Mouse (Mus musculus) heart, embryonic 11.5 days (tissue): Measurements from ENCODE around the gene Prmt8. TPM values are rescaled to one million over a fixed set of nuclear protein-coding genes. Genes with fewer than 3 reads are reported as not detected.

Experiments used
- ATAC-seq: fragments of 200-750 bp; cut with Nextera tagmentation; replicated peaks from 2 replicates; pipeline ENCODE4 v1.8.0; 2017; ENCODE audit warnings: moderate library complexity; ENCODE audit not compliant: insufficient number of reproducible peaks, low FRiP score, low TSS enrichment
- H3K27ac ChIP-seq: fragments of 300-500 bp; sonication (generic); 2 replicates; pipeline ENCODE4 v1.5.1; 2014; ENCODE audit warnings: mild to moderate bottlenecking, low read depth, low read length
- H3K27me3 ChIP-seq: fragments of 300-500 bp; sonication (generic); 2 replicates; pipeline ENCODE4 v1.6.1; 2014; ENCODE audit warnings: mild to moderate bottlenecking, low read length, mixed read lengths; ENCODE audit not compliant: control insufficient read depth, insufficient read depth
- H3K36me3 ChIP-seq: fragments of 300-500 bp; sonication (generic); 2 replicates; pipeline ENCODE4 v1.6.1; 2014; ENCODE audit warnings: mild to moderate bottlenecking, low read length, moderate library complexity, mixed read lengths; ENCODE audit not compliant: control insufficient read depth, insufficient read depth
- H3K4me1 ChIP-seq: fragments of 300-500 bp; sonication (generic); 2 replicates; pipeline ENCODE4 v1.6.1; 2014; ENCODE audit warnings: low read length; ENCODE audit not compliant: control insufficient read depth, insufficient read depth
- H3K4me2 ChIP-seq: fragments of 300-500 bp; sonication (generic); 2 replicates; pipeline ENCODE4 v1.6.1; 2014; ENCODE audit warnings: mild to moderate bottlenecking, moderate library complexity
- H3K4me3 ChIP-seq: fragments of 300-500 bp; sonication (generic); 2 replicates; pipeline ENCODE4 v1.5.1; 2014; ENCODE audit warnings: low read depth, low read length
- H3K9ac ChIP-seq: fragments of 300-500 bp; sonication (generic); 2 replicates; pipeline ENCODE4 v1.6.1; 2014; ENCODE audit warnings: mild to moderate bottlenecking, low read depth, low read length, moderate library complexity
- H3K9me3 ChIP-seq: fragments of 300-500 bp; sonication (generic); replicated peaks from 2 replicates; pipeline ENCODE4 v1.6.1; 2016; ENCODE audit warnings: low read length; ENCODE audit not compliant: control insufficient read depth
- WGBS: fragments of 180-500 bp; shearing (Covaris S2); extraction: QIAGEN DNeasy Blood & Tissue Kit; methylation state at CpG from one replicate; pipeline ENCODE4 v1.1.7; 2014; ENCODE audit not compliant: insufficient replicate concordance; 5-methylcytosine and 5-hydroxymethylcytosine counted together
- polyA plus RNA-seq: library from polyadenylated mRNA; unstranded; fragments of >200 nt; fragmentation: Nextera tagmentation; extraction: Ambion mirVana; gene quantifications from 2 replicates; pipeline ENCODE4 v1.2.1, GENCODE M21; 2014

The Prmt8 gene
- polyA plus RNA-seq, 1 experiment from 2014 or later, result 1.4 TPM

GRCm38 (mm10) chr6:127687181-127687860 lies 82.0 kb downstream of the Prmt8 start:
- Histone ChIP-seq H3K4me3 (no peak overlapping the region), H3K9ac (no peak overlapping the region), H3K27me3 (peaks cover 3% of the 10 kb centered on the region; the same call in 1 of the 2 replicates), H3K4me1 (peaks cover 10% of the 10 kb centered on the region), H3K36me3 (no peaks in the 10 kb centered on the region), H3K27ac (no peak overlapping the region), H3K4me2 (no peak overlapping the region), H3K9me3 (no peaks in the 10 kb centered on the region)
- 48% methylated on average over 6 of the region's 6 CpGs for WGBS
- no peak for ATAC-seq

DNA sequence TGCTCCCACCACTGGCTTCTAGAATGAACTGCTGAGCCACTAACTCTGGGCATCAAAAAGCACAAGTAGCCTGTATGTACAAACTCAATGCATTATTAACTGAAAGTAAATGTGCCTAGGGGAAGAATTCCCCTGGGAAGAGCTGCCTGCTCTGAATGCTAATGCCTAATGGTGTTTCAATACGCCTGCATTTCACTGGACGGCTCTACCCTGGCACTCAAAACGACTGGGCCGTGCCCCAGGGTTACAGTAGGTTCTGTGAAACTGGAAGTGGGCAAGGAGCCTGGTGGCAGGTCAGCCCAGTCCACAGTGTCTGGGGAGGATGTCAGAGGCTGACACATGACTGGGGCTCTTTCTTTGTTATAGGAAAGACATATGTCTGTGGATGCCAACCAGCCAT lies 84.3 kb downstream of the Prmt8 start:
- H3K4me3 ChIP-seq, result no peak overlapping the region
- 0 out of 2 replicates have a peak, but pooled peaks cover 3% of the 10 kb centered on the region for H3K27me3 ChIP-seq
- no peaks in the 10 kb centered on the region for H3K36me3 ChIP-seq
- H3K4me1 ChIP-seq, result peaks cover 10% of the 10 kb centered on the region
- no peak for ATAC-seq
- no peak overlapping the region for H3K4me2 ChIP-seq
- no peak overlapping the region for H3K9ac ChIP-seq
- 87% methylated on average over 4 of the region's 4 CpGs for WGBS
- H3K9me3 ChIP-seq, result no peaks in the 10 kb centered on the region
- H3K27ac ChIP-seq, result no peak overlapping the region

DNA sequence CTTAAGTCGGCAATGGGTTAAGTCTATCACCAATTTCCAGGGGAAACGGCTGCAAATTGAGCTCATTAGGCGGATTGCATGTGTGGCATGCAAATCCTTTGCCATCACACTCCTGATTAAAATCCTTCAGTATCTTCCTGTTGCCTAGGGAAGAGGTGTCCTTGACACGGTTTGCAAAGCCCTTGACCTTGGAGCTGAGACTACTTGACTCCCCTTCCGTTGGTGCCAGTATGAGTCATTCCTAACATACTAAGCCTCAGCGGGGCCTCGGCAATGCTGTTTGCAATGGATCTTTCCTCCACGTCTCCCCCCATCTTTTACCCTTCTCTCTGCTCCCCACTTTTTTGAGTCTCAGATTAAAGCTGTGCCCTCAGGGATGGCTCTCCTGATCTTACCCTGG lies 85.7 kb downstream of the Prmt8 start:
- H3K36me3 ChIP-seq, result no peaks in the 10 kb centered on the region
- no peak overlapping the region for H3K27ac ChIP-seq
- no peaks in the 10 kb centered on the region for H3K9me3 ChIP-seq
- no peak for ATAC-seq
- H3K4me3 ChIP-seq, result no peak overlapping the region
- H3K9ac ChIP-seq, result no peak overlapping the region
- peaks cover 10% of the 10 kb centered on the region for H3K4me1 ChIP-seq
- WGBS, result 26% methylated on average over 8 of the region's 8 CpGs
- H3K27me3 ChIP-seq, result no peaks in the 10 kb centered on the region
- no peak overlapping the region for H3K4me2 ChIP-seq

GRCm38 (mm10) chr6:127680784-127681183 lies 88.5 kb downstream of the Prmt8 start:
- ATAC-seq, result no peak
- Histone ChIP-seq H3K27me3 (no peaks in the 10 kb centered on the region), H3K4me2 (no peak overlapping the region), H3K9me3 (no peaks in the 10 kb centered on the region), H3K9ac (no peak overlapping the region), H3K4me3 (no peak overlapping the region), H3K27ac (no peak overlapping the region), H3K36me3 (no peaks in the 10 kb centered on the region), H3K4me1 (peaks cover 8% of the 10 kb centered on the region)
- 87% methylated on average over 7 of the region's 7 CpGs for WGBS

DNA sequence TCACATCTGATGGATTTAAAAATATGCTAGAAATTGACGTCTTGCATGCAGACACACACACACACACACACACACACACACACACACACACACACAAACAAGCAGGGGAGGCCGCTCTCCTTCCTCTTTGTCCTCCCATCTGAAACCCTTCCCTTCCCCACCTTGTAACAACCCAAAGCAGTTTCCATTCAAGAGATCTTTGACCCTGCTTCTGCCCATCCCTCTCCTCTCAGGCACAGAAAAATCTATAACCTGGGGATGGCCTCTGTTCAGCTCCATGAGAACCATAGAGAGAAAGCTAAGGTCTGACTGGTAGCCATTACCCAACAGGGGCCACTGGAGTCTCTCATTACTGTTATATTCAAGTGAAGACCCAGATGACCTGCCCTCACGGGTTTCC lies 90.3 kb downstream of the Prmt8 start:
- Histone ChIP-seq H3K27ac (no peak overlapping the region), H3K9ac (no peak overlapping the region), H3K27me3 (no peaks in the 10 kb centered on the region), H3K4me3 (no peak overlapping the region), H3K9me3 (no peaks in the 10 kb centered on the region), H3K36me3 (no peaks in the 10 kb centered on the region), H3K4me2 (no peak overlapping the region), H3K4me1 (peaks cover 8% of the 10 kb centered on the region)
- no peak for ATAC-seq
- 84% methylated on average over 3 of the region's 3 CpGs for WGBS

GRCm38 (mm10) chr6:127678320-127678719 lies 91.0 kb downstream of the Prmt8 start:
- no peak overlapping the region for H3K4me3 ChIP-seq
- no peak overlapping the region for H3K9ac ChIP-seq
- H3K9me3 ChIP-seq, result no peaks in the 10 kb centered on the region
- WGBS, result 68% methylated on average over 9 of the region's 9 CpGs
- H3K4me1 ChIP-seq, result peaks cover 2% of the 10 kb centered on the region
- no peaks in the 10 kb centered on the region for H3K27me3 ChIP-seq
- no peaks in the 10 kb centered on the region for H3K36me3 ChIP-seq
- no peak overlapping the region for H3K27ac ChIP-seq
- no peak overlapping the region for H3K4me2 ChIP-seq
- ATAC-seq, result no peak

- WGBS, result 74% methylated on average over 11 of the region's 11 CpGs
- no peaks in the 10 kb centered on the region for H3K27me3 ChIP-seq
- H3K4me2 ChIP-seq, result no peak overlapping the region
Measured at GRCm38 (mm10) chr6:127676866-127677265, 92.4 kb downstream of the Prmt8 start.

GRCm38 (mm10) chr6:127672071-127672470 lies 97.2 kb downstream of the Prmt8 start:
- H3K27ac ChIP-seq, result no peak overlapping the region
- 64% methylated on average over 7 of the region's 7 CpGs for WGBS
- H3K4me2 ChIP-seq, result no peak overlapping the region

More at GRCm38 (mm10) chr6:127676866-127677265, 92.4 kb downstream of the Prmt8 start:
- no peaks in the 10 kb centered on the region for H3K36me3 ChIP-seq
- H3K9ac ChIP-seq, result no peak overlapping the region
- no peak overlapping the region for H3K27ac ChIP-seq
- H3K4me3 ChIP-seq, result no peak overlapping the region
- no peaks in the 10 kb centered on the region for H3K4me1 ChIP-seq
- H3K9me3 ChIP-seq, result no peaks in the 10 kb centered on the region
- ATAC-seq, result no peak

GRCm38 (mm10) chr6:127670031-127670430 lies 99.2 kb downstream of the Prmt8 start:
- Histone ChIP-seq H3K4me3 (no peak overlapping the region), H3K27me3 (no peaks in the 10 kb centered on the region), H3K4me2 (no peak overlapping the region), H3K9me3 (no peaks in the 10 kb centered on the region), H3K4me1 (no peaks in the 10 kb centered on the region; the same call in 1 of the 2 replicates), H3K36me3 (no peaks in the 10 kb centered on the region), H3K27ac (no peak overlapping the region), H3K9ac (no peak overlapping the region)
- ATAC-seq, result no peak
- WGBS, result 91% methylated on average over 4 of the region's 4 CpGs

More at GRCm38 (mm10) chr6:127672071-127672470, 97.2 kb downstream of the Prmt8 start:
- ATAC-seq, result no peak
- Histone ChIP-seq H3K4me1 (no peaks in the 10 kb centered on the region; the same call in 1 of the 2 replicates), H3K4me3 (no peak overlapping the region), H3K9ac (no peak overlapping the region), H3K36me3 (no peaks in the 10 kb centered on the region), H3K27me3 (no peaks in the 10 kb centered on the region), H3K9me3 (no peaks in the 10 kb centered on the region)
